ENCODE assay signal across 7 mouse cellular contexts in the genomic region with DNA sequence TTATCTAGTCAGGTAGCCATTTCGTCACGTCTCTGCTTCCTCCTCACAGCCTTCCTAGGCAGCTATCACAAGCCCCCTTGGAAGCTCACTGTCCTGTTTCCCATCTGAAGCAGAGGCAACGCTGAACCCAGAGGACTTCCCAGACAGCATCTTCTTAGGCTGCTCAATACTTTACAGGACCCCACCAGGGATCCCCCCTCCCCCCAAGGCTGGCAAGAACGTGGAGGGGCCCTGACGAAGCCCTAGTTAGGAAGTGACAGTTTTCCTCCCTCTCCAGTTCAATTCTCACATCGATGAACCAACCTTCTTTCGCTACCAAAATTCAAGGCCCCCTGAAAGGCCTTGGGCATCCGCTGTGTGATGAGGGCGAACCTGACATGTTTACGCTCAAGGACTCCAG. TPM values are rescaled to one million over a fixed set of nuclear protein-coding genes. Genes with fewer than 3 reads are reported as not detected.
DNase-seq lines count a peak whose midpoint lies in the region; ATAC-seq lines count a peak whose summit lies in the region.

No protein-coding gene starts in this region.

- peak overlapping the region; percentile 82 for H3K27ac ChIP-seq in brown adipose tissue, adult 24 weeks (replicated peaks; ENCODE audit: low read depth, low read length)
- peak overlapping the region; percentile 88 for H3K27ac ChIP-seq in forebrain, embryonic 12.5 days
- peak overlapping the region; percentile 60; the same call in 1 of the 2 replicates for H3K27ac ChIP-seq in kidney, embryonic 14.5 days (ENCODE audit: low read depth, low read length)

- H3K9me3 ChIP-seq in forebrain, embryonic 12.5 days, result no peaks in the 10 kb centered on the region
- H3K9me3 ChIP-seq in kidney, embryonic 14.5 days (ENCODE audit: control insufficient read depth, low read length), result no peaks in the 10 kb centered on the region

- H3K27me3 ChIP-seq in forebrain, embryonic 12.5 days, result no peaks in the 10 kb centered on the region
- H3K27me3 ChIP-seq in kidney, embryonic 14.5 days (ENCODE audit: control insufficient read depth, insufficient read depth, low read length), result no peaks in the 10 kb centered on the region

- WGBS in forebrain, embryonic 12.5 days, result 1% methylated on average over 10 of the region's 10 CpGs
- 1% methylated on average over 10 of the region's 10 CpGs for WGBS in kidney, embryonic 14.5 days

- ATAC-seq in forebrain, embryonic 12.5 days (ENCODE audit: low FRiP score), result peak; percentile 47; the same call in 1 of the 2 replicates
- ATAC-seq in kidney, embryonic 14.5 days (ENCODE audit: low FRiP score, low TSS enrichment), result peak; percentile 13

- H3K4me2 ChIP-seq in forebrain, embryonic 12.5 days, result peak overlapping the region; percentile 72
- peak overlapping the region; percentile 70 for H3K4me2 ChIP-seq in kidney, embryonic 14.5 days (replicated peaks; ENCODE audit: low read depth, low read length)

- no peaks in the 10 kb centered on the region for H3K4me1 ChIP-seq in brown adipose tissue, adult 24 weeks (ENCODE audit: control insufficient read depth, insufficient read depth, insufficient read length, low read length)
- H3K4me1 ChIP-seq in forebrain, embryonic 12.5 days, result peaks cover 16% of the 10 kb centered on the region
- 0 out of 2 replicates have a peak, but pooled peaks cover 3% of the 10 kb centered on the region for H3K4me1 ChIP-seq in kidney, embryonic 14.5 days (ENCODE audit: control insufficient read depth, insufficient read depth, low read length)

- H3K4me3 ChIP-seq in brown adipose tissue, adult 24 weeks (ENCODE audit: insufficient read depth, low read depth, low read length), result peak overlapping the region; percentile 87
- H3K4me3 ChIP-seq in forebrain, embryonic 12.5 days (replicated peaks), result peak overlapping the region; percentile 94
- peak overlapping the region; percentile 95 for H3K4me3 ChIP-seq in kidney, embryonic 14.5 days (ENCODE audit: low read length)

- H3K36me3 ChIP-seq in forebrain, embryonic 12.5 days (replicated peaks), result no peaks in the 10 kb centered on the region
- H3K36me3 ChIP-seq in kidney, embryonic 14.5 days (ENCODE audit: control insufficient read depth, insufficient read depth, low read length), result no peaks in the 10 kb centered on the region

- H3K9ac ChIP-seq in forebrain, embryonic 12.5 days, result peak overlapping the region; percentile 94
- peak overlapping the region; percentile 84 for H3K9ac ChIP-seq in kidney, embryonic 14.5 days (ENCODE audit: low read depth, low read length)

- peak; percentile 2 for DNase-seq in ovary, postnatal 10 days (ENCODE audit: low spot score)
- DNase-seq in ovary, adult 18-20 months (ENCODE audit: low spot score), result no peak
- peak; percentile 9 for DNase-seq in lung, postnatal 14 days
- DNase-seq in testis, postnatal 14 days (ENCODE audit: low spot score), result peak; percentile 58

RNA-seq across cellular contexts. Expression of a gene that starts 0.5 kb away (rescaled TPM):
- polyA plus RNA-seq in brown adipose tissue, adult 24 weeks (2012; ENCODE audit: insufficient read depth, insufficient read length, missing spikeins), result not detected in 2 replicates
- polyA plus RNA-seq in forebrain, embryonic 12.5 days (2016; fragmentation: Nextera tagmentation; extraction: Ambion mirVana), result 1.3 and 2.0 TPM in 2 replicates
- 1.4 and 1.6 TPM in 2 replicates for polyA plus RNA-seq in kidney, embryonic 14.5 days (2014; fragmentation: Nextera tagmentation; extraction: Ambion mirVana)

RNA-seq across cellular contexts. Expression of a gene that starts 0.6 kb away (rescaled TPM):
- 6.3 and 8.6 TPM in 2 replicates for polyA plus RNA-seq in brown adipose tissue, adult 24 weeks (2012; ENCODE audit: insufficient read depth, insufficient read length, missing spikeins)
- polyA plus RNA-seq in forebrain, embryonic 12.5 days (2016; fragmentation: Nextera tagmentation; extraction: Ambion mirVana), result 60.6 and 61.6 TPM in 2 replicates
- 50.8 and 75.9 TPM in 2 replicates for polyA plus RNA-seq in kidney, embryonic 14.5 days (2014; fragmentation: Nextera tagmentation; extraction: Ambion mirVana)

RNA-seq across cellular contexts. Expression of a gene that starts 26.0 kb away (rescaled TPM):
- polyA plus RNA-seq in brown adipose tissue, adult 24 weeks (2012; ENCODE audit: insufficient read depth, insufficient read length, missing spikeins), result 22.4 and 29.5 TPM in 2 replicates
- polyA plus RNA-seq in forebrain, embryonic 12.5 days (2016; fragmentation: Nextera tagmentation; extraction: Ambion mirVana), result 26.1 and 30.0 TPM in 2 replicates
- polyA plus RNA-seq in kidney, embryonic 14.5 days (2014; fragmentation: Nextera tagmentation; extraction: Ambion mirVana), result 17.9 and 19.9 TPM in 2 replicates
